Mouse (Mus musculus) E14TG2a.4 (cell line): ENCODE data around the gene Cracr2b.

Source experiments
- CTCF ChIP-seq: conservative IDR thresholded peaks from 2 replicates; pipeline ENCODE4 v1.5.1; 2014; ENCODE audit warnings: low read length
- NANOG ChIP-seq: IDR thresholded peaks from 2 replicates; pipeline ENCODE4 v1.6.1; 2014; ENCODE audit warnings: borderline replicate concordance, low read length, mixed read lengths
- POU5F1 ChIP-seq: IDR thresholded peaks from 2 replicates; pipeline ENCODE4 v1.6.1; 2014; ENCODE audit warnings: low read length, borderline replicate concordance

- TF ChIP-seq CTCF (no peak), NANOG (no peak), POU5F1 (no peak)
Measured at GRCm38 (mm10) chr7:141510196-141510595, 49.3 kb downstream of the Cracr2b start.
